Mouse (Mus musculus) testis, postnatal 14 days (tissue): Measurements from ENCODE around the gene Rnf157.
"Not testable (repeated sequence)": the region's sequence is repeated elsewhere in the genome, so short reads cannot be mapped to it uniquely, and the experiment has no call there.

ENCODE experiments used
- DNase-seq: peaks from one replicate; pipeline ENCODE4 v3.0.0; 2021; ENCODE audit warnings: low spot score

The Rnf157 gene

DNA sequence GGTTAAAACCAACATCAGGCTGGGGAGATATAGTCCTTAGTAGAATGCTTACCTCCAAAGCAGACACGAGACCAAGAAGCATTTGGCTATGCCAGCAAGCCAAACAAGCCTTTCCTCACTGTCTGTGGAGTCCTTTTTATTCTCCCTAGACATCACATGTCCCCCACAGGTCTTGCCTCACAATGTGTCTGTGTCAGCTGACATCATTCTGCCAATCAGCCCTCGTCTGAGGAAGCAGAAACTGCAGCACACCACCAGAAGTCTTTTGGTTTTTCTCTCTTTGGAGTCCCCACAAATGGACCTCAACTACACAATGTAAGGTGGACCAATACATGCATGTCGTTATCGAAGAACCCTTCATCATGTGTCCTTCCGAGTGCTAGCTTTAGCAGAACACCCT is 4.2 kb upstream of the Rnf157 start:
- DNase-seq: no peak

DNA sequence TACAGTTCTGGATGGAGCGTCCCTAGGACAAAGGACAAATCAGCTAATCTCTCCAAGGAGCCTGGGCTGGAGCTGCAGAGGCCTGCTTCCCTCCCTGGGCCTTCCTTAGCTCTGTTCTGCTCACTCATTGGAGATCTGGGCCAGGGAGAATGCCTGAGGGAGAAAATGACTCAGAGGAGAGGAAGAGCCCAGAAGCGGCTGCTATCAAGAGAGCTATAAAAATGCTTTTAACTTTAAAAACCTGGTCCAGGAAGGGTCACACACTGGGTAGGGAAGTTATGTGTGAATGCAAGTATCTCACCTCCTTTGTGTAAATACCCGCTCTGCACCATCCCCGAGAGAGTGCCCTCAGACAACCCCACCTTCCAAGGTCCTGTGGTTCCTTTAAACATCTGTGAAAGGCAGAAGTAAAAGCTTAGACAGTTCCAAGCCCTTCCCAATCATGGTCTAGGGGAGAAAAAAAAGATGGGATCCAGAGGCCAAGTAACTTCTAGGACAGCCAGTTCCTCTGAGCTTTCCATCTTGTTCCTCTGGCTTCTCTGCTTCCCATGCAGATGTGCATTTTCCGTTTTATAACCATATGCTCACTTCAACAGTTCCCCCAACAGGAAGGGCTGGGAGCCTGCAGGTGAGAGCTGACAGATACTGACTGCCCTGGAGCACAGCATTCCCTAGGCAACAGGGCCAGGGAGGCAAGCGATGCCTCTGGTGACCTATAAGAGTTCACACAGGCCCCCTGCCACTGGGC is 3.5 kb upstream of the Rnf157 start:
- no peak for DNase-seq

DNA sequence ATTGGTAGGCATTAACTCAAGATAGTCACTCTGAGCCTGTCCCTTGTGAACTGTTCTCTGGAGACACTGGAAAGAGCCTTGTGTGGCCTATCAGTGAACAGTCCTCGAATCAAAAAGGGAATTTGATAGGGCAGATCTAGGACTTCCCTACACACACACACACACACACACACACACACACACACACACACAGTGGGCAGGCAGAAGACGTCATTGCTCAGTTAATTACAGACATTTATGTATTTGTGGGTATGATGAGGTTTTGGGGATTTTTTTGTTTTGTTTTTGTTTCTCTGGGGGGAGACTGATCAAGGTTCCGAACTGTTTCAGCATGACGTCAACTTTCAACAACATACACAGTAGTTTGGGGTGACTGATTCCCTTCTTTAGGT is 795 bp upstream of the Rnf157 start:
- no peak for DNase-seq

DNA sequence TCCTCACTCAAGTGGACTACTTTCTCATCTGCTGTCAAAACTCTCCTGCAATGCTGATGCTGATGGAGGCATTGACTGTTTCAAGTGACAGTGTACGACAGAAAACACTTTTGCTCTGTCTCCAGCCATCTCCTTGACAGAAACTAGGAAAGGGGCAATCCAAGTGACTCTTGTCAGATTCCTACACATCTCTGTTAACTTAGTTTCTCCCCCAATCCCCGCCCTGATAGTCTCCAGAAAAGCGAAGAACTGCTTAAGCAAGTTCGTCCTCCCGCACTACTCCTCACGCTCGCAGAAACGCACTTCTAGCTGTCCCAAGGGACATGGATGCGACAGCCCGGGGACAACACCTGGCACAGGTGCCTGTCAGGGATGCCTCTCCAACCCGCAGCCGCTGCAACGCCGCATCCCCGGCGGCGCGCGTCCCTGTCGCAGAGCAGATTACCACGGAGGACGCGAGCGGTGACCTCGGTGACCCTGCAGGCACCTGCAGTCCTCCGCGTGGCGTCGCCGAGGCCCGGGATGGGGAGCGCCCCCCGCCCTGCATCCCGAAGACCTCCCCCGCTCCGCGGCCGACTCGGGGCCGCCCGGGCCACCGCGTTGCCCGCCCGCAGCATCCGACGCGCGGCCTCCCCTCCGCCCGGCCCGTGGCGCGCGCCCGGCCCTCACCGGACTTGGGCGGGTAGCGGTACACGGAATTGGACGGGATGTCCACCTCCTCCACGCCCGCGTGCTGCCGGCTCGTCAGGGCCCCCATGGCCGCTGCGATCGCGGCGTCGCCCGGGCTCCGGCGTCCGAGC is 604 bp downstream of the Rnf157 start:
- DNase-seq: peak; percentile 50

DNA sequence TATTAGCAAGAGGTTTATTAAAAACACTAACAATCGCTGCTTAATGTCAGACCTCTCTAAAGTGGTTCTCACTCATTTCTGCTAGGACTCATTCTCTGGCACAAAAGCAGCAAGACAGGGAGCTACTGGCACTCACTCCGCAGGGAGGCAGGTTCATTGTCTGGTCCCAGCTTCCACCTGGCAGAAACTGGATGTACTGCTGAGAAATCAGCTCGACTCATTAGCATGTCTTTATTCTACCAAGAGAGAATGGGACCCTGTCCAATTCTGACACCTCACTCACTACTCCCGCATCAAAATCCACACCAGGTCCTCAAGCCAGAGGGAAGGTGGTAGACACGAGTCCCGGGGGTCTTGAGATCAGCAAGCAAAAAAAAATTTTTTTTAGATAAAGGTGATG is 1.2 kb downstream of the Rnf157 start:
- no peak for DNase-seq

DNA sequence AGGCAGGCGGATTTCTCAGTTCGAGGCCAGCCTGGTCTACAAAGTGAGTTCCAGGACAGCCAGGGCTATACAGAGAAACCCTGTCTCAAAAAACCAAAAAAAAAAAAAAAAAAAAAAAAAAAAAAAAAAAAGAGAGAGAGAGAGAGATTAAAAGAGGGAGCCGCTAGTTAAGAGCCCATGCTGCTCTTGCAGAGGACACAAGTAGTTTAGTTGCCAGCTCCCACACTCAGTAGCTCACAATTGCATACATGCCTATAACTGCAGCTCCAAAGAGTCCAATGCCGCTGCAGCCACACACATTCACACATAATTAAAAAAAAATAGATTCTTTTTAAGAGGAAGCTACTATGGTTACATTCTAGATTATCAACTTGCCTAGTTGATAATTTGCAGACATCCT is 2.4 kb downstream of the Rnf157 start:
- not testable (repeated sequence) for DNase-seq

DNA sequence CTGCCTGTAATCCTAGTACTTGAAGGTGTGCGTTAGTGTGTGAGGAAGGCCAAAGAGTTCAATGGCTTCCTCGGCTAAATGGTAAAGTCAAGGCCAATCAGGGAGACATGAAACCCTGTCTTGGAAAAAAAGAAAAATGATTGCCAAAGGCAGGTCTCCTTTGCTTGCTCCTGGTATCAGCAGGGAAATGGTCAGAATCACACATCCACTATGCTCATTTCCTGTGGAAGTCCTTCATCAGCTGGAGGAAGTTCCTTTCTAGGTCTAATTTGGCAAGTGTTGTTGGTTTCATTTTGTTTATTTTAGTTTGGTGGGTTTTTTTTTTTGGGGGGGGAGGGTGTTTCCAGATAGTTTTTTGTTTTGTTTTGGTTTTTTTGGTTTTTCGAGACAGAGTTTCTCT is 3.8 kb downstream of the Rnf157 start:
- DNase-seq: no peak

DNA sequence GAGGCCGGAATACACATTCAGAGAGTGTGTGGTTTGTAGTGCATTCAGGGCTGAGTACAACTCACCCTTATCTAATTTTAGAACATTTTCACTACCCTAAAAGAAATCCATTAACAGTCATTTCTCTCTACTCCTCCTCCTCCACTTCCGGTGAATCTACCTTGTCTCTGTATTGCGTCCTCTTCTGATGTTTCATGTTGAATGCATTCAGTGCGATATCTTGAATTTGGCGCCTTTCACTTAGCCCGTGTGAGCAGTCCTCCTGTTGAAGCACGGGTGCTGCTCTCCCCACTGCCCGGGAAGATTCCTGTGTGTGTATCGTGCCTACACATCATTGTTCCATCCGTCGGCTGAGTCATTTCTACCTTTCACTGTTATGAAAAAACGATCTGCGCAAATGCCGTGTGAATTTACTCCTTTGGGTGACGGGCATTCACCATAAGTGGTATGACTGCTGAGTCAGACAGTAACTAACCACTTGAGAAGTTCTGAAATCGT is 6.6 kb downstream of the Rnf157 start:
- no peak for DNase-seq

DNA sequence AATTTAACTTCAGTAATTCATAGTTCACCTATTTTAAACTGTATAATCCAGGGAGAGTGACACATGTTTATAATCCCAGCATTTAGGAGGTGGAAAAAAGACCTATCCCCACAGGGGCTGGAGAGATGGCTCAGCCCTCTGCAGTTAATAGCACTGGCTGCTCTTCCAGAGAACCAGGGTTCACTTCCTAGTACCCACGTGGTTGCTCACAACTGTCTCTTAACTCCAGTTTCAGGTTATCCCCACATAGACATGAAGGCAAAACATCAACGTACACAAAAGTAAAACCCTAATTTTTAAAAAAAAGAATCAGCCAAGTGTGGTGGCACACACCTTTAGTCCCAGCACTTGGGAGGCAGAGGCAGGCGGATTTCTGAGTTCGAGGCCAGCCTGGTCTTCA is 7.2 kb downstream of the Rnf157 start:
- DNase-seq: no peak

DNA sequence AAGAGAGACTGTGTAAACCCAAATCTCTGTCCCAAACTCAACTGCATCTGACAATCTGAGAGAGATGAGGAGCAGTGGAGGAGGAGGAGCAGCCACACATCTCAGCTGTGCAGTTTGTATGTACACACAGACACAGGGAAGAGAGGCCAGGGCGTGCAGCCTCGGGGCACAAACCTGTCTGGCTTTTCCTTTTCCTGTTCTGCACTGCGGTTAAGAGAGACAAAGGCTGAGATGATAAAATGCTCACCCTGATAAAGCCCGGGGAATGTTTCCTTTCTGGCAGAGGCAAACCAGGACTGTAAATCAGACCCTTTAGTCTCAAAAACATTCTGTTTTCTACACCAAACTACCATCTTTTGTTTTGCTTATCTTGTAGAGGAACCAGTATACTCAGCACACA is 12.3 kb downstream of the Rnf157 start:
- DNase-seq: no peak

DNA sequence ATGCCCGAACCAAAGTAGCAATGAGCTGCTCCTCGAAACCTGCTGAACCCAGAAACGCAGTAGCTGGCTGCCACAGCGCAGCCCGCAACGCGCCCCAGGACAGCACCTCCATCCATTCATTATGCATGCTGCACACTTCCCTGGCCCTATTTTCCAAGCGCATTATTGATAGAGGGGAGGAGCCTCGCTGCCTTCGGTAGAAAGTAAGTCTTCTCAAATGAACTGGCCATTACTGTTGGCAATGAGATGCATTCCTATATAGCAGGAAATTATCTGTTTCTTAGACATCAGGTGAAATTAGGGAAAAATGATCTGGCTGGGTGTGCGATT is 14.5 kb downstream of the Rnf157 start:
- no peak for DNase-seq

DNA sequence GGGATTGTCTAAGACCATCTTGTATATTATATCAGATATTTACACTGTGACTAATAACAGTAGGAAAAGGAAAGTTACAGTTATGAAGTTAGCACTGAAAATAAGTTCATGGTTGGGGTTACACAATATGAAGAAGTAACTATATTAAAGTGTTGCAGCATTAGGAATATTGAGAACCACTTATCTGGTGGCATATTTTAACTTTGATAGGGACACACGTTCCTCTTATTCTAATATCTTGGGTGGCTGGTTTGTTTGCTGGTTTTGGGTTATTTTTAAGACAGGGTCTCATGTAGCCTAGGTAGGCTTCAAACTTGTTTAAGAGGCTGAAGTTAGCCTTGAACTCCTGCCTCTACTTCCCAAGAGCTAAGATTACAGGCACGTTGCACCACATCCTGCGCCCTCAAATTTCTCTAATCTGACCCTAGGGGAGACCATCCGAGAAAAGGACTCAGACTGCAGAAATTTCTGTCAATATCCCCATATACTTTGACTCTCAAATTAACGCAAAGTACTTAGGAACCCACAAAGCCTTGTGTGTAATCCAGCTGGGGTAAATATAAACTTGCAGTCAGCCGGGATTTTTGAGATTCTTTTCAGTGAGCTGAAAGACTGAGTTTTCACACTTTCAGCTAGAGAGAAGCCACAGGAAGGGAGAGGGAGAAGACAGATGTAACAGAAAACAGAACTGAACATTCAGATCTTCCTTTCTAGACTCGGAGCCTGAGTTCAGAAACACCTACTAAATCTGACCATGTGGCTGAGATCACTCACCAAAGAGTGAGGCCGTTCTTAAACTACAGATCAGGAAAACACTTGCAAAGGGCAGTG is 15.1 kb downstream of the Rnf157 start:
- DNase-seq: no peak

DNA sequence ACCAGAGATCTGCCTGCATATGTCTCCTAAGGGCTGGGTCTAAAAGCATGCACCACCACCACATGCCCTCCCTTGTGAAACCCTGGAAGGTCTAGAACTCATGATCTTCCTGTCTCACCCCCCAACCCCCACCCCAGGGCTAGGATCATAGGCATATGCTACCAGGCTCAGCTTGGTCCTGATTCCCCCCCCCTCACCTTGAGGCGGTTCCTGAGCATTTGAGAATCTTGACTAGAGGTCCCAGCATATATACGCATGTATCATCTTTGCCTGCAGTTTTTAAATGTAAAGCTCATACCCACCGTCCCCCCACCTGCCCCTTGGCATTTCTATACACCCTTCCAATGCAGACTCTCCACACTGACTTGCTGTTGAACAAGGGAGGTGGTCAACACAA is 15.9 kb downstream of the Rnf157 start:
- no peak for DNase-seq

DNA sequence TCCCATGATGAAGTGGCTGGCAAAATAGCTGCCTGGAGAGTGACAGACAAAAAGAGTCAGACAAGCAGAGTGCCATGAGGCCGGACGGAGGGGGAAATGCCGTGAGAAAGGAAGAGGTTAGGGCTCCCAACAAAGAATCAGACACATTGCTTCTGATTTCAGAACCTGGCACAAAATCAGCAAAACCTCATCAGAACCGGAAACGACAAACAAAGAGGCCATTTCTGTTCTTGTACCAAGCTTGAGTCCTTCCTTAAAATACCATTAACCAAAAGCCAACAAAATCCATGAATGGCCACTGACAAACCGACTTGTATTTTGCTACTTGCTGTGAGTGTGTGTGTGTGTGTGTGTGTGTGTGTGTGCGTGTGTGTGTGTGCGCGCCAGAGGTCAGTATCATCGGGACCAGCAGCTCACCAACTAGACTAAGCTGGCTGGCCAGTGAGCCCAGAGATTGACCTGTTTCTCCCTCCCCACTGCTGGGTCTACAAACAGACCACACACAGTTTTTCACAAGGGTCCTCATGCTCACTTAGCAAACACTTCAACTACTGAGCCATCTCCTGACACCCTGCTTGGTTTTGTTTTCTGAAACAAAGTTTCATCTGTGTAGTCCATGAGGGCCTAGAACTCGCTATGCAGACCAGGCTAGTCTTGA is 16.4 kb downstream of the Rnf157 start:
- DNase-seq: no peak

DNA sequence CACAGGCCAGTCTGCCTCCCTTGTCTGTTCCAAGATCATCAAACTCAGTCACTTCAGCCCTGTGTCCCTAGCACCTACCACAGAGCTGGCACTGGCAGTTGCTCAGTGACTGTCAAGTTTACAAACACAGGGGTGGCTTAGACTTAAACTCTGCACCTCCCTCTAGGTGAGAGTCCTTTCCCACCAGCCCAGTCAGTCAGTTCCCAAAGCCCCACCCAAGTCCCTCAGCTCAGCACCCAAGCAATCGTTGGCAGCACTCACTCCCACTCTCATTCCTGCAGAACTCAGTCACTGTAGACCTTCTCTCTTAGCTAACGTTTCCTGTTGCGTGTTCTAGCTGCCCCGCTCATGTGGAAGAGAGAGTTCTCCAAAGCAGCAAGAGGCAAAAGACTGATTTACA is 18.1 kb downstream of the Rnf157 start:
- no peak for DNase-seq

DNA sequence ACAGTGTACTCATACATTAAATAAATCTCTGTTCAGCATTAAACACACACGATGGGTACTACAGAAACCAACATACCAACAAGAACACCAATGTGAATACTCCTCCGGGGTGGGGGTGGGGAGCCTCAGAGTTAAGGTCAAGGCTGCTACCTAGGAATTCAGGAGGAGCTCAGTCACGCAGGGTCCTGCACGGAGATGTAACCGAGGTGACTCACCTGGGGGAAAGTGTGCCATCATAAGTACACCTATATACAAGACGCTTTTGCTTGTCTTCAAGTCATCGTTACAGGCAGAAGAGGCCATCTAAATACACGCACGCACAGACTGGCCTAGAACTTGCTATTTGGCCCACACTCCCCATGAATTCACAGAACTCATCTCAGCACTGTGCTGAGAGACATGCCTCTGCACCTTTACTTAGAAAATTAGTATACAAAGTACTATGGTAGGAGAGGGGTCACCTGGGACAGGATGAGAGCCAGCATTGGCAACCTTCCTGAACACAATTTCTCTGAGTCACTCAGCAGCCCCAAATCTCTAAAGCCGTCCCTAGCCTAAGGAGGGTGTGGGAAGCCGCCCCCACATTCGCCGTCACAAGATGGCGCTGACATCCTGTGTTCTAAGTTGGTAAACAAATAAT is 23.9 kb downstream of the Rnf157 start:
- no peak for DNase-seq

DNA sequence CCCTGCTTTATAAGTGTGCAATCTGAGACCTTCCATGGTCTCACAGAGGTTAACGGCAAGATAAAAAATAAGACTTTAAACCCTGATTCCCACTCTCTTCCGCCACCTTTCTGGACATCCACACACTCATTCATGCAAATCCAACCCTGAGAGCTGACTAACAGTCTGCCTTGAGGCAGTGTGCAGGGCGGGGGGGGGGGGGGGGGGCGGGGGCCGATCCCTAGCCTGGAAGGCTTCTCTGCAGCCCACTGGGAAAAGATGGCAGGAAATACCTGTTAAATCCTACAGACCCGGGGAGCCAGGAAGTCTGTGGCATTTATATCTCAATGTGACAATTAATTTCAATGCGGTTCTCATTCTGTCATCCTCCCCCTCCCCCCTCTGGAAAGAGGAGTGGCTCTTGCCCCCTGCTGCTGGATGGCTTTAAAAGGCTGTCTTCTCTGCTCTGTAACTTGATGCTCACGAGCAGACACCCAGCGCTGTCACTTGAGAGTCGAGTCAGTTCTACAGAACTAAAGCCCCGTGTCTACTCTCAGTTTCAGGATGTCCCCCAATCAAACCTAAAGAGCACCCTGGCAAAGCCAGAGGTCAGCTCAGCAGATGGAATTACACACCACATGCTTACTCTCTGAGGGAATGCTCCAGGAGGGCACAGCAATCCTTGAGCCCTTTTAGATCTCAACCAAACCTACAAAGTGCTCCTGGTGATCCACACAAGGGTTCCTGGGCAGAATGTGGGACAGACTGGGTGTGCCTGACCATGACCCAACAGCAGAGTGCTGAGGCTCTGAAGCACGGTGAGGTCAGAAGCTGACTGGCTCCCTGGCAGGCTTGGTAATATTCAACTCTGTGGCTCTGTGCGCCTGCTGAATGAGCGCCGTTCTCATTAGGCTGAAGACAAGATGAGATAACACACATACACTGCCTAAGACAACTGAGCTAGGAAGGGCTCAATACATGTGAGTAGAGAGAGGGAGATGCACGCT is 25.5 kb downstream of the Rnf157 start:
- no peak for DNase-seq

DNA sequence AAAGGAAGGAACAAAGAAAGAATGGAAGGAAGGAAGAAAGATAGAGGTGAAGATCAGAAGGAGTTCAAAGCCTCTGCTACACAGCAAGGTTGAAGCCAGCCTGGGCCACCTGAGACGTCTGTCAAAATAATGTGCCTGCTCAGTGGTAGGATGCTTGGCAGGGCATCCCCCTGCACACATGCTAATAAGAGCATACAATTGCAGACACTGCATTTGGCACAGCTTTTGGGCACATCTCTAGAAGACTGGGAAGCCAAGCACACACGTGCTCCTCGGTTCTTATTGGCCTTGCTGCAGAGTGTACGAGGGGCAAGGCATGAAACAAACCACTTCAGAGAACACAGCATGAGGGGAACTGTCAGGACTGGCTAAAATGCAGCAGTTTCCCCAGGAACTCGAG is 26.8 kb downstream of the Rnf157 start:
- no peak for DNase-seq

DNA sequence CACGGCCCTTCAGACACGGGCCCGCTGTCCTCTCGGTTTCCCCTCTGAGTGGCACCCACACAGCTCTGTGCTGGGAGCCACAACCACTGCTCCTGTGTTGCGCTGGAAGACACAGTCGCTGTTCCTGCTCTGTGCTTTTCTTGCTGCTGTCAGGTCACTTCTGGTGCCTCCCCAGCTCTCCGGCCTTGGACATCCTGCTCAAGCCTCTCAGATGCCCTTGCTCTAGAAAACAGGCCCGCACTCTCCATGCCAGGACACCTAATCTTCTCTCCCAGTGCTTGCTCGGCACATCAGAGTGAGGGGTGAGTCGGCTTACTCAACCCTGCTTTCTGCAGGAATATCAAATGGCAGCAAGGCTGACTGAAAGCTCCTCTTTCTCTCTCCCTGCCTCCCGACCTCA is 28.7 kb downstream of the Rnf157 start:
- no peak for DNase-seq

DNA sequence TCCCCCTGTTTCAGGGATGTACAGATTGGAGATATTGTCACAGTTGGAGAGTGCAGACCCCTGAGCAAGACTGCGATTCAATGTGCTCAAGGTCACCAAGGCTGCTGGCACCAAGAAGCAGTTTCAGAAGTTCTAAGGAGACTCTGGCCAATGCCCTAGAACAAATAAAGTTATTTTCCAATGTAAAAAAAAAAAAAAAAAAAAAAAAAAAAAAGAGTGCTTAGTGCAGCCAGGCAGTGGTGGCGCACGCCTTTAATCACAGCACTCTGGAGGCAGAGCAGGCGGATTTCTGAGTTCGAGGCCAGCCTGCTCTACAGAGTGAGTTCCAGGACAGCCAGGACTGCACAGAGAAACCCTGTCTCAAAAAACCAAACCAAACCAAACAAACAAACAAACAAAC is 29.8 kb downstream of the Rnf157 start:
- not testable (repeated sequence) for DNase-seq

DNA sequence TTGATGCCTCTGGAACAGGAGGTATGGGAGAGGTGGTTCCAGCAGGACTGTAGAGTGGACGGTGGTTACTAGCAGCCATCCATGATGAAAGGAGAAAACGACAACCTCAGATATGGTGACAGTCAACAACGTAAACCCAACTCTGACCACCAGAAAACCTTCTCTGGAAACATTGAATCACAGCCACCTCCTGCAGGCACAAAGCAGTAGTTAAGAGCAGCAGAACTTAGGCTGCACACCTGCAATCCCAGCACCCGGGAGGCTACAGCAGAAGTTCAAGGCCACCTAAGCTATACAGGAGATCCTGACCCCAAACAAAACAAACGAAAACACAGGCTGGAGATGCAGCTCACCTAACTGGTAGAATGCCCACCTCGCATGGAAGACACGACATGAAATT is 32.1 kb downstream of the Rnf157 start:
- DNase-seq: no peak
